Mouse (Mus musculus) cerebellum, postnatal 10 days (tissue): Measurements from ENCODE around the gene Slc25a39.
A peak's percentile ranks its signal among the peaks of the same experiment; 100 is the strongest.

ENCODE experiments used
- DNase-seq, 2 experiments: peaks; one replicate each; pipeline ENCODE4 v3.0.0; 2021; ENCODE audit warnings: mixed read lengths in 2 of 2

Gene Slc25a39

GRCm38 (mm10) chr11:102435754-102436470 lies 28.2 kb upstream of the Slc25a39 start:
- DNase-seq = peak; percentile 63 to 64

DNA sequence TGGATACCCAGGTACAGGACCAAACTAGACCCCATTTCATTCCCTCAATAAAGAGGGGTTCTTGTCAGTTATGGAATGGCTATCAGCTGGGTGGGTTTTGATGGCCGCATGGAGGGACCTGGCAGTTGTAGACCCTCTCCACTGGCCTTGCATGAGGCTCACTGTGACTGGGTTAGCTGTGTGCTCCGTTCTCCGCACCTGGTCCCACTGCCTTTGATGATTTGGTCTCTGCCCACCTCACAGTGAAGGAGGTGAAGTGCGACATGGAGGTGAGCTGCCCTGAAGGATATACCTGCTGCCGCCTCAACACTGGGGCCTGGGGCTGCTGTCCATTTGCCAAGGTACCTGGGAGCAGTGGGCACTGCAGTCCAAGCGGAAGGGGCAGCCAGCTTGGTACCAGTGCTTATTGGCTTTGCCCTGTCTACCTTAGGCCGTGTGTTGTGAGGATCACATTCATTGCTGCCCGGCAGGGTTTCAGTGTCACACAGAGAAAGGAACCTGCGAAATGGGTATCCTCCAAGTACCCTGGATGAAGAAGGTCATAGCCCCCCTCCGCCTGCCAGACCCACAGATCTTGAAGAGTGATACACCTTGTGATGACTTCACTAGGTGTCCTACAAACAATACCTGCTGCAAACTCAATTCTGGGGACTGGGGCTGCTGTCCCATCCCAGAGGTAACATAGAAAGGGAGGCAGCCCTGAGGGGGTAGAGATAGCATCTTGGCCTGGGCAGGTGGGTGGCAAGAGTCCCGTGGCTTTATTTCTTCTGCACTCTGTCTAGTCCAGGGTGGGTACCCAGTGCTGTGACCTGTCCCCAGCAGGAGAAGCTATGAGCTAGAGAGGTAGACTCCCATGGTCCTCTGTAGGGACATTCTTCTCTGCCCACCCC lies 27.3 kb upstream of the Slc25a39 start:
- DNase-seq = peak; percentile 34 to 50

- peak; percentile 95 to 97 for DNase-seq
Observed at GRCm38 (mm10) chr11:102434406-102434805, 26.7 kb upstream of the Slc25a39 start.

DNA sequence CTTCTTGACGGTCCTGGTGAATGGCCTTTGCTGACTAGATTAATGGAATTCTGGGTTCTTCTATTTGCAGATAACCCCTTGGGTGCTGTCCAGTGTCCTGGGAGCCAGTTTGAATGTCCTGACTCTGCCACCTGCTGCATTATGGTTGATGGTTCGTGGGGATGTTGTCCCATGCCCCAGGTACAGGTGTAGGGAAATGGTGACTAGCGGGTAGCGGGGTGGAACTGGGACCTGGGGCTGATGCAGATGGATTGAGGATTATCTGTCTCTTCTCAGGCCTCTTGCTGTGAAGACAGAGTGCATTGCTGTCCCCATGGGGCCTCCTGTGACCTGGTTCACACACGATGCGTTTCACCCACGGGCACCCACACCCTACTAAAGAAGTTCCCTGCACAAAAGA lies 26.1 kb upstream of the Slc25a39 start:
- peak in 1 of 2 experiments; percentile 49 for DNase-seq

- DNase-seq = peak; percentile 90 to 93
Observed at GRCm38 (mm10) chr11:102432896-102433295, 25.1 kb upstream of the Slc25a39 start.

GRCm38 (mm10) chr11:102432115-102432843 lies 24.5 kb upstream of the Slc25a39 start:
- peak; percentile 30 to 37 for DNase-seq

GRCm38 (mm10) chr11:102431728-102432114 lies 24.0 kb upstream of the Slc25a39 start:
- DNase-seq = peak; percentile 23 to 33

DNA sequence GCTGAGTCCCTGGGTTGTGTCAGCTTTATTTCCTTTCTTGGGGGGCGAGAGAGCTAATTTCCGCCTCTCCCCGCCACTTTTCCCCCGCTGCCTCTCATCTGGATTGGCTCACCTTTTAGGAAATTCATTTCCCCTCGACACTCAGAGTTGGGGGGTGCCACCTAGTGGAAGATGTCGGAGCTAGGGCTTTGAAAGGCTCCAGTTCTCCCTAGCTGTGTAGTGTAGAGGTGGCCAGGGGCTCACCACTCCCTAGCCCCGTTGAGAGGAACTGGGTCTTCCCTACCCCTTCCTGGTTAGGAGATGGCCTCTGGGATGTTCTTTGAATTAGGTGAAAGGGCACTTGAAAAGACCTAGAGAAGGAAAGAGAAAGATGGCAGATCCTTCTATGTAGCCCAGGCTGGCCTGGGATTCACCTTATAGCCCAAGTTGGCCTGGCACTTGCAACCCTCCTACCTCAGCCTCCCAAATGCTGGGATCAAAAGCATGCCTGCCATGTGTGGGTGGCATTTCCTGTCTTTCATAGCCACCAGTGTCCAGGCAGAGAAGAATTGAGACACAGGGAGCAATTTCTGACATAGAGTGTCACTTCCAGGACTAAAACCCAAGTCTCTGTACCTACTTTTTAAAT lies 23.4 kb upstream of the Slc25a39 start:
- DNase-seq = peak; percentile 92 to 93

- DNase-seq = peak; percentile 92 to 94
Observed at GRCm38 (mm10) chr11:102430121-102431017, 22.6 kb upstream of the Slc25a39 start, which contains the start of gene Grn. Gene Grn (plus strand): TSS chr11:102430315.

DNA sequence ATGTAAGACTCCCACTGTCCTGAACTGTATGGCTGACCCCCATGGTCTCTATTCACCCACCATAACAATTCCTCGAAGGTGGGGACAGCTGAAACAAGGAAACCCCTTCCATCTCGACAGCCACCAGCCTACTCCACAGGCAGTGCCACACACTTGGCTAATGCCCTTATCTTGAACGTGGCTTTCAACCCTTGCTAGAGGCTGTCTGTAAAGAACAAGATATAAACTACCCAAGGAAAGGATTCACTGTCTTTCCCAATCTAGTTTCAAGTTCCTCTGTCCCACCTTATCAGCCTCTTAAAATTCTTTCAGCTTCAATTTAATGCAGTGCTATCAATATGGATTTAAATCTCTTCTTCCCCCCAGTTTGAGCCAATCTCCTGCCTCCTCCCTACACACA lies 21.8 kb upstream of the Slc25a39 start:
- no peak for DNase-seq

GRCm38 (mm10) chr11:102428981-102429540 lies 21.3 kb upstream of the Slc25a39 start:
- DNase-seq = no peak

DNA sequence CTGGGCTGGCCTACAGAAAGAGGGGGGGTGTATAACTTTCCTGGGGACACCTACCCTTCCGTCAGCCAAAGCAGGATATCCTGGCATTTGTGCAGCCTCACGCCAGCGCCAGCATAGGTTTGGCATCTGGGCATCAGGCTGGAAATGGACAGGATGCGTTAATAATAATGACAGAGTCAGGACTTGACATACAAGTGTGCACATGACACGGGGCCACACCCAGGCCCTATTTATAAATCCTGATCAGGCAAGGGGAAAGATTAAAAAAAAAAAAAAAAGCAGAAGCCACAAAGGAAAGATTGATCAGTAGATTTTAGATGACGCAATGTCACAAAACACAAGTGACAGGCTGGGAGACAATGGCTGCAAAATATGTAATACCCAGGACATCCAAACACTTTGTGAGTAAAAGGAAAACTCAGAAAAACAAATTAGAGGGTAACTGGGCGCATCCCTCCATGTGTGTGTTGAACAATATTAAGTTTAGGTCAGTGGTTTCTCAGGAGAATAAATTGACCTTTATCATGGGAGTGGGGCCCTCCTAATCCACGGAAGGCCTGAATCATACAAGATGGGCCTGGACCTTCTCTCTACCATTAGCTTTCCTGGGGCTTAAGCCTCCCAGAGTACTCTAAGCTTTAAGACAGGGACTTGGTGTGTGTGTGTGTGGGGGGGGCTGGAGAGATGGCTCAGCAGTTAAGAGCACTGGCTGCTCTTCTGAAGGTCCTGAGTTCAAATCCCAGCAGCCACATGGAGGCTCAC lies 18.0 kb upstream of the Slc25a39 start:
- DNase-seq = no peak

DNA sequence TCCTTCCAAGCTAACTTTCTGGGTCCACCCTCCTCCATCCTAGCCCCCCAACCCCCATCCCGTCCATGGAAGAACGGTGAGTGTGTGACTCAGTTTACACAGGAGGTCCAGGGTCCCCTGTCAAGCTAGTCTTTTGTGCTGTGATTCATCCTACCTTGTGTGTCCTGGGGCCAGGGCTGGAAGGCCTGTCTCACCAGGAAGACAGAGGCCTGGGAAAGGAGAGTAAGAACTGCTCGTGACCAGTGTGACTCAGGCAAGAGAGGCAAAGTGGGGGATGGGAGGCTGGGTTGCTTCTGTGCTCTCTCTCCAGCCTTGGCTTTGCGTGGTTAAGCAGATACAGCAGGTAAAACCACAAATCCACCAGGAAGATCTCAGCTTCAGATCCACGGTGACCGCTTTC lies 16.9 kb upstream of the Slc25a39 start:
- no peak for DNase-seq

DNA sequence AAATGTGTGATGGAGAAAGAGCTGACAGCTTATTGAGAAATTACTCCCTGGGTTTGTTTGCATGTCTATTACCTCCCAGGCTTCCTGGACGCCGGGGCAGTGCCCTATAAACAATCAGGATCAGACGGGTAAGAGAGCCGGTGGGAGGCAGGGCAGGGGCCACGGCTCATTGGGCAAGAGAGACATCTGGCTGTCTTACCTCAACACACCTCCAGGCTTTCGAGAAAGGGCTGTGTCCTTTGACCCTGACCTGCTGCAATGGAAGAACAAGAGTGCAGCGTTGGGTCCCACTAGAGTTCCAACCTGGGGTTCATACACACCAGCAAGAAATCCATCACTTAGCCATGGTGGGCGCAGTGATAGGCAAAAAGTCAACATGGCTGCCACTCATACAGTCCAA lies 13.8 kb upstream of the Slc25a39 start:
- DNase-seq = no peak

DNA sequence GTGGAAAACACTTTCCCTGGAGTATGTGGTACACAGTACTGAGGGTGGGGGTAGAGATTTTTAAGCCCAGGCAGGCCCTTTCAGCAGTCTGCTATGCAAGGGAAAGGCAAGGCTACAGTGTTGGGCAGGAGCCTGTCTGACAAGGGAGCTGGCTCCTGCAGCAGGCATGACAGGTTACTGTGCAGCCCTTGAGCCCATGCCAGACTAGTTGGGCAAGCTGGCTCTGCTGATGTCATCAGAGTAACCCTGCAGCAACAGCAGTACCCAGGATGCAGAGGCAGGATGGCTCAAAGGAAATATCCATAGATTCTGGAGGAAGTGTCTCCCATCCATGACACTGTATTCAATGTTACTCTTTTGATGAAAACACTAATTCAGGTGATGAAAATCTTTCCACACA lies 11.1 kb upstream of the Slc25a39 start:
- peak; percentile 57 for DNase-seq

DNA sequence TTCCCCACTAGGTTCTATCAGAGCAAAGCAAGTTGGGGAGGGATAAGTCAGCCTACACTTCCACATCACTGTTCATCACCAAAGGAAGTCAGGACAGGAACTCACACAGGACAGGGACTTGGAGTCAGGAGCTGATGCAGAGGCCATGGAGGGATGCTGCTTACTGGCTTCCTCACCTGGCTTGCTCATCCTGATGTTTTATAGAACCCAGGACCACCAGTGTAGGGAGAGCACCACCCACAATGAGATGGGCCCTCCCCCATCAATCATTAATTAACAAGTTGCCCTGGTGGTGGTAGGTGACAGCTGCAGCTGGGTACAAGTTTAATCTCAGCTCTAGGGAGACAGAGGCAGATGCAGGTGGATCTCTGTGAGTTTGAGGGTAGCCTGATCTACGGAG lies 9.4 kb upstream of the Slc25a39 start:
- no peak for DNase-seq

- no peak for DNase-seq
Observed at GRCm38 (mm10) chr11:102415034-102415802, 7.5 kb upstream of the Slc25a39 start.

GRCm38 (mm10) chr11:102413059-102413458 lies 5.3 kb upstream of the Slc25a39 start:
- no peak for DNase-seq

GRCm38 (mm10) chr11:102411704-102412103 lies 4.0 kb upstream of the Slc25a39 start:
- peak; percentile 95 to 97 for DNase-seq

DNA sequence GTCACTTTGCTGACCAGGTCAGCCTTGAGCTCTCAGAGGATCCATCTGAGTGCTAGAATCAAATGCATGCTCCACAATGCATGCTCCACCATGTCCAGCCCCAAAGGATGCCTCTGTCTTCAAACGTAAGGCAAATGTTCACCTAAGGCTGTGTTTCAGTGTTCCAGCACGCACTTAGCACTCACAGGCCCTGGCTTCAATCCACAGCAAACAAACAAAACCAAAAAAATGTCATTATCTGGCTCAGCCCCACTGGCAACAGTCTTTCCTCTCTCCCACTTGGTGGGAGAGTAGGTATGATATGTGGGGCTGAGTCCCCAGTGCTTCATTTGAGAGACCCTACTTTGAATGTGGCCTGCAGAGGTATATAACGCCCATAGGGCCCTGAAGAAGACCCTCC lies 3.3 kb upstream of the Slc25a39 start:
- DNase-seq = no peak
